In the genomic region with DNA sequence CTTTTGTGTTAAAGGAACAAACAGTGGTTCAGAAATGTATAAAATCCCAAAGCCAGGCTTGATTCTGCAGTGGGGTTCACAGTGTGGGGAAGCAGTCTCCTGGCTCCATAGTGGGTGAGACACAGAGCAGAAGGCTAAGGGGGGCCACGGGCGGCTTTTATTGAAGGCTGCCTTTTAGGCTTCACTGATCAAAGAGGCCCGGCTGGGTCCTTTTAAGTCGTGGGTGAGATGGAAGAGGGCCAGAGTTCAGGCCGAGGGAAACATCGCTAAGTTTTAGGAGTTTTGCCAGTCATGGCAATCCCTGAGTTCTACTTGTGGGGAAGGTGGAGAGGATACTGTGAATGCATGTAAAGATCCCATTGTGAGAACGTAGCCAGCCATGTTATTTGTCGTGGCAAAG, we compare ENCODE assay signal across 18 mouse cellular contexts.
DNase-seq lines count a peak whose midpoint lies in the region; ATAC-seq lines count a peak whose summit lies in the region.
"Had no signal": no experiment of that assay in that cellular context is flagged by ENCODE, and none has a peak within 500 bp of the region (broad histone marks: within the 10 kb centered on the region; RNA-seq: fewer than 3 reads in every experiment).

No protein-coding gene starts in this region.

- H3K4me3 ChIP-seq in embryonic facial prominence, embryonic 10.5 days: no peak overlapping the region
- no peak overlapping the region for H3K4me3 ChIP-seq in midbrain, embryonic 12.5 days
- H3K4me3 ChIP-seq: embryonic facial prominence, embryonic 12.5 days; megakaryocyte, embryonic 14.5 days had no signal

- H3K4me2 ChIP-seq in midbrain, embryonic 12.5 days (replicated peaks): no peak overlapping the region
- H3K4me2 ChIP-seq: embryonic facial prominence, embryonic 12.5 days; heart, embryonic 11.5 days; liver, embryonic 11.5 days had no signal

- DNase-seq in adrenal gland, postnatal 36 days: peak; percentile 12 to 15
- no peak for DNase-seq in adrenal gland, postnatal 4 days (ENCODE audit: low spot score in 2 of 2)
- peak; percentile 43 to 55 for DNase-seq in kidney, postnatal 4 days
- DNase-seq in kidney, postnatal 14 days: no peak
- no peak for DNase-seq in embryonic facial prominence, embryonic 10.5 days (ENCODE audit: low spot score)
- DNase-seq in urinary bladder, postnatal 25 days (ENCODE audit: low spot score): no peak
- no peak for DNase-seq in liver
- DNase-seq: adrenal gland, postnatal 10 days; cerebellum, postnatal 10 days; gastrocnemius, postnatal 25 days; right cerebral cortex, postnatal 25 days; thymus, postnatal 4 days had no signal

- no peaks in the 10 kb centered on the region for H3K36me3 ChIP-seq in embryonic facial prominence, embryonic 10.5 days (replicated peaks)
- H3K36me3 ChIP-seq in midbrain, embryonic 12.5 days: no peaks in the 10 kb centered on the region
- H3K36me3 ChIP-seq: embryonic facial prominence, embryonic 12.5 days had no signal

- 26% methylated on average over 8 of the region's 8 CpGs for WGBS in embryonic facial prominence, embryonic 10.5 days
- WGBS in midbrain, embryonic 12.5 days: 10% methylated on average over 8 of the region's 8 CpGs

- no peaks in the 10 kb centered on the region for H3K9me3 ChIP-seq in embryonic facial prominence, embryonic 10.5 days
- no peaks in the 10 kb centered on the region for H3K9me3 ChIP-seq in midbrain, embryonic 12.5 days
- H3K9me3 ChIP-seq: embryonic facial prominence, embryonic 12.5 days; megakaryocyte, embryonic 14.5 days had no signal

- H3K27ac ChIP-seq in embryonic facial prominence, embryonic 10.5 days (replicated peaks): peak overlapping the region; percentile 1; the same call in 1 of the 2 replicates
- peak overlapping the region; percentile 52; the same call in 1 of the 2 replicates for H3K27ac ChIP-seq in midbrain, embryonic 12.5 days (replicated peaks)
- H3K27ac ChIP-seq: embryonic facial prominence, embryonic 12.5 days had no signal

- no peaks in the 10 kb centered on the region for H3K27me3 ChIP-seq in embryonic facial prominence, embryonic 10.5 days (replicated peaks; ENCODE audit: low read depth, poor library complexity, severe bottlenecking)
- peaks cover 10% of the 10 kb centered on the region for H3K27me3 ChIP-seq in midbrain, embryonic 12.5 days
- H3K27me3 ChIP-seq: embryonic facial prominence, embryonic 12.5 days had no signal

- no peak overlapping the region for H3K9ac ChIP-seq in midbrain, embryonic 12.5 days (replicated peaks)
- H3K9ac ChIP-seq: embryonic facial prominence, embryonic 12.5 days had no signal

- H3K4me1 ChIP-seq in embryonic facial prominence, embryonic 10.5 days: peaks cover 24% of the 10 kb centered on the region
- peaks cover 21% of the 10 kb centered on the region for H3K4me1 ChIP-seq in midbrain, embryonic 12.5 days

- ATAC-seq in midbrain, embryonic 12.5 days (ENCODE audit: low FRiP score, low read depth): peak; percentile 61
- ATAC-seq: intestine, embryonic 16.5 days had no signal

Comparison
In these comparisons a context has a peak if more than half of its experiments do, and no peak if none do; other contexts are left out.
1. DNase-seq: peak in adrenal gland, postnatal 36 days (2 of 2) and kidney, postnatal 4 days (2 of 2); none in adrenal gland, postnatal 4 days (0 of 2), kidney, postnatal 14 days (single experiment), embryonic facial prominence, embryonic 10.5 days (single experiment), urinary bladder, postnatal 25 days (single experiment) and liver (single experiment).